Mouse (Mus musculus) CH12.LX (cell line): ENCODE measurements around the gene Gapvd1. TPM values are rescaled to one million over a fixed set of nuclear protein-coding genes. Genes with fewer than 3 reads are reported as not detected.

ENCODE experiments used
- DNase-seq: peaks from one replicate; pipeline ENCODE4 v3.0.0-alpha.2; 2013; ENCODE audit errors: extremely low read depth
- H3K27ac ChIP-seq: 2 replicates; pipeline ENCODE4 v1.5.1; 2012; ENCODE audit warnings: low read depth, mild to moderate bottlenecking, control low read depth, moderate library complexity; ENCODE audit not compliant: insufficient read depth
- H3K27me3 ChIP-seq: replicated peaks from 2 replicates; pipeline ENCODE3; 2012; ENCODE audit warnings: inconsistent platforms
- H3K36me3 ChIP-seq, 2 experiments: replicated peaks in 1 of 2; 2 replicates each; pipeline versions ENCODE3 to v1.6.1; 2012; ENCODE audit warnings: inconsistent platforms in 1 of 2, low read length in 1 of 2, mild to moderate bottlenecking in 1 of 2, mixed read lengths in 1 of 2, moderate library complexity in 1 of 2; ENCODE audit not compliant: control insufficient read depth in 1 of 2, insufficient read depth in 1 of 2
- H3K4me1 ChIP-seq, 2 experiments: 2 replicates each; pipeline ENCODE4 v1.6.1; 2012; ENCODE audit warnings: inconsistent platforms in 1 of 2, moderate library complexity in 1 of 2; ENCODE audit not compliant: insufficient read depth in 2 of 2, control insufficient read depth in 1 of 2
- H3K4me2 ChIP-seq: 2 replicates; pipeline ENCODE4 v1.6.1; 2012; ENCODE audit warnings: low read depth, mild to moderate bottlenecking, control low read depth; ENCODE audit not compliant: poor library complexity, insufficient read depth, severe bottlenecking
- H3K4me3 ChIP-seq, 3 experiments: fragments of 150-350 bp in 1 of 3; sonication (generic) in 1 of 3; replicated peaks in 1 of 3; 2 replicates each; pipeline versions ENCODE3 to v1.5.1; 2011 to 2012; ENCODE audit warnings: low read depth in 2 of 3, low read length in 2 of 3, mild to moderate bottlenecking in 2 of 3, moderate library complexity in 2 of 3, control low read depth in 1 of 3, improper control_type of control experiment in 1 of 3, inconsistent platforms in 1 of 3, mixed read lengths in 1 of 3; ENCODE audit not compliant: poor library complexity in 1 of 3
- H3K79me2 ChIP-seq: replicated peaks from 2 replicates; pipeline ENCODE4 v1.6.1; 2012; ENCODE audit warnings: mild to moderate bottlenecking, moderate library complexity; ENCODE audit not compliant: control insufficient read depth, poor library complexity, insufficient read depth, severe bottlenecking; ENCODE audit errors: extremely low read depth
- H3K9ac ChIP-seq: 2 replicates; pipeline ENCODE4 v1.6.1; 2012; ENCODE audit warnings: low read depth, mild to moderate bottlenecking, control low read depth, moderate library complexity; ENCODE audit not compliant: insufficient read depth
- H3K9me3 ChIP-seq: replicated peaks from 2 replicates; pipeline ENCODE3; 2012; ENCODE audit warnings: low read length, inconsistent platforms, mixed read lengths
- BHLHE40 ChIP-seq: IDR thresholded peaks from 2 replicates; pipeline ENCODE4 v1.6.1; 2011; ENCODE audit warnings: mild to moderate bottlenecking, low read depth, low read length, improper control_type of control experiment
- CHD1 ChIP-seq: IDR thresholded peaks from 2 replicates; pipeline ENCODE4 v1.6.1; 2012; ENCODE audit warnings: low read depth, low read length, improper control_type of control experiment, inconsistent platforms
- CHD2 ChIP-seq: IDR thresholded peaks from 2 replicates; pipeline ENCODE4 v1.6.1; 2011; ENCODE audit warnings: low read length, improper control_type of control experiment
- CTCF ChIP-seq, 2 experiments: IDR thresholded peaks in 1 of 2; conservative IDR thresholded peaks in 1 of 2; 2 replicates each; pipeline ENCODE4 v1.5.1; 2011 to 2012; ENCODE audit warnings: low read depth in 2 of 2, low read length in 2 of 2, improper control_type of control experiment in 1 of 2, inconsistent platforms in 1 of 2, mild to moderate bottlenecking in 1 of 2, moderate library complexity in 1 of 2
- ELF1 ChIP-seq: IDR thresholded peaks from 2 replicates; pipeline ENCODE4 v1.6.1; 2014; ENCODE audit warnings: low read depth, mild to moderate bottlenecking, inconsistent platforms, low read length, improper control_type of control experiment
- EP300 ChIP-seq: IDR thresholded peaks from 2 replicates; pipeline ENCODE4 v1.6.1; 2011; ENCODE audit warnings: low read length, improper control_type of control experiment
- ETS1 ChIP-seq: conservative IDR thresholded peaks from 2 replicates; pipeline ENCODE4 v1.6.1; 2012; ENCODE audit warnings: low read depth, mild to moderate bottlenecking, inconsistent platforms, low read length, improper control_type of control experiment, moderate library complexity
- GABPA ChIP-seq: IDR thresholded peaks from 2 replicates; pipeline ENCODE4 v1.6.1; 2012; ENCODE audit warnings: low read depth, low read length, improper control_type of control experiment, inconsistent platforms; ENCODE audit not compliant: insufficient replicate concordance
- IRF4 ChIP-seq: IDR thresholded peaks from 2 replicates; pipeline ENCODE4 v1.6.1; 2014; ENCODE audit warnings: low read depth, mild to moderate bottlenecking, inconsistent platforms, low read length, improper control_type of control experiment
- JUND ChIP-seq: conservative IDR thresholded peaks from 2 replicates; pipeline ENCODE4 v1.6.1; 2011; ENCODE audit warnings: low read depth, low read length, improper control_type of control experiment
- KAT2A ChIP-seq: IDR thresholded peaks from 2 replicates; pipeline ENCODE4 v1.6.1; 2012; ENCODE audit warnings: low read length, improper control_type of control experiment, inconsistent platforms; ENCODE audit not compliant: insufficient replicate concordance
- MAFK ChIP-seq: IDR thresholded peaks from 2 replicates; pipeline ENCODE4 v1.6.1; 2011; ENCODE audit warnings: low read length, improper control_type of control experiment; ENCODE audit not compliant: insufficient replicate concordance
- MAX ChIP-seq: IDR thresholded peaks from 2 replicates; pipeline ENCODE4 v1.6.1; 2011; ENCODE audit warnings: low read length, improper control_type of control experiment
- MEF2A ChIP-seq: IDR thresholded peaks from 2 replicates; pipeline ENCODE4 v1.6.1; 2014; ENCODE audit warnings: low read depth, mild to moderate bottlenecking, inconsistent platforms, low read length, improper control_type of control experiment, borderline replicate concordance
- NRF1 ChIP-seq: IDR thresholded peaks from 2 replicates; pipeline ENCODE4 v1.6.1; 2014; ENCODE audit warnings: low read depth, mild to moderate bottlenecking, inconsistent platforms, low read length, improper control_type of control experiment, moderate library complexity
- POLR2A ChIP-seq: IDR thresholded peaks from 2 replicates; pipeline ENCODE4 v1.6.1; 2011; ENCODE audit warnings: low read depth, mild to moderate bottlenecking, improper control_type of control experiment, low read length
- POLR2AphosphoS2 ChIP-seq: IDR thresholded peaks from 2 replicates; pipeline ENCODE4 v1.6.1; 2011; ENCODE audit warnings: low read depth, low read length, improper control_type of control experiment
- RAD21 ChIP-seq: IDR thresholded peaks from 2 replicates; pipeline ENCODE4 v1.6.1; 2011; ENCODE audit warnings: low read depth, mild to moderate bottlenecking, low read length, improper control_type of control experiment, moderate library complexity
- RCOR1 ChIP-seq: conservative IDR thresholded peaks from 2 replicates; pipeline ENCODE4 v1.6.1; 2012; ENCODE audit warnings: low read depth, mild to moderate bottlenecking, inconsistent platforms, low read length, improper control_type of control experiment
- SIN3A ChIP-seq: IDR thresholded peaks from 2 replicates; pipeline ENCODE4 v1.6.1; 2012; ENCODE audit warnings: low read length, improper control_type of control experiment, inconsistent platforms
- SMC3 ChIP-seq: IDR thresholded peaks from 2 replicates; pipeline ENCODE4 v1.6.1; 2011; ENCODE audit warnings: low read depth, low read length, improper control_type of control experiment
- TBP ChIP-seq: conservative IDR thresholded peaks from 2 replicates; pipeline ENCODE4 v1.6.1; 2011; ENCODE audit warnings: low read depth, low read length, improper control_type of control experiment
- TCF12 ChIP-seq: IDR thresholded peaks from 2 replicates; pipeline ENCODE4 v1.6.1; 2014; ENCODE audit warnings: low read depth, mild to moderate bottlenecking, inconsistent platforms, low read length, improper control_type of control experiment
- UBTF ChIP-seq: IDR thresholded peaks from 2 replicates; pipeline ENCODE4 v1.6.1; 2012; ENCODE audit warnings: low read depth, mild to moderate bottlenecking, inconsistent platforms, low read length, improper control_type of control experiment, moderate library complexity
- USF1 ChIP-seq: IDR thresholded peaks from 2 replicates; pipeline ENCODE4 v1.6.1; 2014; ENCODE audit warnings: low read depth, mild to moderate bottlenecking, inconsistent platforms, low read length, improper control_type of control experiment
- USF2 ChIP-seq: conservative IDR thresholded peaks from 2 replicates; pipeline ENCODE4 v1.6.1; 2011; ENCODE audit warnings: low read depth, low read length, improper control_type of control experiment
- ZC3H11A ChIP-seq: IDR thresholded peaks from 2 replicates; pipeline ENCODE4 v1.6.1; 2012; ENCODE audit warnings: low read depth, mild to moderate bottlenecking, inconsistent platforms, low read length, improper control_type of control experiment
- ZMIZ1 ChIP-seq: IDR thresholded peaks from 2 replicates; pipeline ENCODE4 v1.6.1; 2012; ENCODE audit warnings: low read depth, mild to moderate bottlenecking, inconsistent platforms, low read length, improper control_type of control experiment
- dilution Hi-C: fragments of 300-500 bp; cut with MboI; formaldehyde crosslinking; loops from 2 replicates; pipeline ENCODE4 v1.14.3; 2020; ENCODE audit warnings: low sequenced_read_pairs; ENCODE audit not compliant: extremely low pct_unique_long_range_greater_than_20kb, extremely low pct_ligation_motif_present
- in situ Hi-C: fragments of 300-500 bp; cut with MboI; formaldehyde crosslinking; loops from 3 replicates; pipeline ENCODE4 v1.14.3; 2019; ENCODE audit warnings: low sequenced_read_pairs, low pct_ligation_motif_present, low pct_unique_long_range_greater_than_20kb, mixed read lengths
- polyA plus RNA-seq: library from polyadenylated mRNA; unstranded; fragments of >175 nt; gene quantifications from 2 replicates; pipeline ENCODE4 v1.2.1, GENCODE M21; 2012; ENCODE audit warnings: low read depth; ENCODE audit not compliant: insufficient read length
- total RNA-seq, 2 experiments: library from RNA; depleted of rRNA; stranded (reverse); fragments of 300-350 nt in 1 of 2; fragments of >200 nt in 1 of 2; gene quantifications; 2 replicates each; pipeline ENCODE4 v1.2.3; 2012 to 2014

Gapvd1 gene
- total and polyA plus RNA-seq, 3 experiments = 45.1 to 71.3 (median 47.0) TPM

- Histone ChIP-seq H3K4me3 (no peak overlapping the region), H3K9ac (no peak overlapping the region), H3K79me2 (peaks cover 35% of the 10 kb centered on the region), H3K4me1 (peaks cover 0 to 8% of the 10 kb centered on the region in 2 experiments; a peak in 1 of 4 replicates), H3K9me3 (no peaks in the 10 kb centered on the region), H3K27ac (no peak overlapping the region), H3K4me2 (no peak overlapping the region), H3K27me3 (no peaks in the 10 kb centered on the region), H3K36me3 (peaks cover 6 to 48% of the 10 kb centered on the region in 2 experiments)
- no peak for DNase-seq
- dilution Hi-C loops = no loop called here
- TF ChIP-seq ZC3H11A (no peak), TCF12 (no peak), GABPA (no peak), SIN3A (no peak), POLR2A (no peak), RAD21 (no peak), EP300 (no peak), MEF2A (no peak), UBTF (no peak), JUND (no peak), USF2 (no peak), CTCF (conservative IDR thresholded peaks at IDR 0.05 in 1 of 2, IDR thresholded peaks at IDR 0.05 in 1 of 2; ENCODE audit: low read depth in 2 of 2, low read length in 2 of 2) (no peak), NRF1 (no peak), CHD2 (no peak), ZMIZ1 (no peak), USF1 (no peak), KAT2A (no peak), SMC3 (no peak), POLR2AphosphoS2 (no peak), TBP (no peak)
- in situ Hi-C loops = no loop called here
These were observed 13.5 kb downstream of the Gapvd1 start for GRCm38 (mm10) chr2:34741390-34742159.

DNA sequence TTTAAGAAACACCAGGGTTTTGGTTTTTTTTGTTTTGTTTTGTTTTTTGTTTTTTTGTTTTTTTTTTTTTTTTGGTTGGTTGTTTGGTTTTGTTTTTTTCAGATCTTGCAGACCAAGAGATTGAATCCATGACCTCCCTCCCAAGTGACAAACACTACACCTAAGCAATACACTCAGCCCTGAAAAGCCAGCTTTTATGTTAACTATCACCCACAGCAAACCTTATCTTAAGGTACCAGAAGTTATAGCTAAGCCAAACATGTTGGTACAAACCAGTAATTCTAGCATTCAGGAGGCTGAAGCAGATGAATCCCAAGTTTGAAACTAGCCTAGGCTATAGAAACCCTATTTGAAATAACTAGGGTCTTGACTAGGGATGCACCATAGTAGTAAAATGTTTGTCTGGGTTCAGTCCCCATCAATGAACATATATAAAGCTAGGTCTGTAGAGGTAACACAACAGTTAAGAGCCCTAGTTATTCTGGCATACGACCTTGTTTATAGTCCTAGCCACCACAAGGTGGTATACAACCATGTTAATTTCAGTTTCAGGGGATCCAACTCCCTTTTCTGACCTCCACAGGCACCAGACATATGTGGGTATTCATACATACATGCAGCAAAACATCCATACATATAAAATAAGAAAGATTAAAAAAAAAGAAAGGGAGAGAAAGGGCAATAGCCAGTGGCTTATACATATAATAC is 15.2 kb downstream of the Gapvd1 start:
- dilution Hi-C loops = no loop called here
- Histone ChIP-seq H3K27ac (no peak overlapping the region), H3K4me2 (no peak overlapping the region), H3K36me3 (peaks cover 6 to 47% of the 10 kb centered on the region in 2 experiments), H3K4me1 (peaks cover 0 to 8% of the 10 kb centered on the region in 2 experiments; a peak in 1 of 4 replicates), H3K79me2 (peaks cover 35% of the 10 kb centered on the region), H3K9ac (no peak overlapping the region), H3K9me3 (no peaks in the 10 kb centered on the region)
- in situ Hi-C loops = no loop called here
- no peak for TF ChIP-seq ZMIZ1
- no peak for TF ChIP-seq POLR2A
- no peak for TF ChIP-seq ELF1
- no peak for TF ChIP-seq RCOR1
- TF ChIP-seq NRF1 = no peak
- no peak for TF ChIP-seq SMC3
- TF ChIP-seq BHLHE40 = no peak
- TF ChIP-seq POLR2AphosphoS2 = no peak
- TF ChIP-seq CHD1 = no peak
- no peak for TF ChIP-seq MAFK
- no peak for TF ChIP-seq ETS1
- TF ChIP-seq IRF4 = no peak
- TF ChIP-seq MAX = no peak
- TF ChIP-seq, all 38 proteins: peak for 0
- DNase-seq = no peak
- Histone ChIP-seq H3K27me3 (no peaks in the 10 kb centered on the region), H3K4me3 (no peak overlapping the region)
